ENCODE assay signal across 11 mouse cellular contexts in the genomic region with DNA sequence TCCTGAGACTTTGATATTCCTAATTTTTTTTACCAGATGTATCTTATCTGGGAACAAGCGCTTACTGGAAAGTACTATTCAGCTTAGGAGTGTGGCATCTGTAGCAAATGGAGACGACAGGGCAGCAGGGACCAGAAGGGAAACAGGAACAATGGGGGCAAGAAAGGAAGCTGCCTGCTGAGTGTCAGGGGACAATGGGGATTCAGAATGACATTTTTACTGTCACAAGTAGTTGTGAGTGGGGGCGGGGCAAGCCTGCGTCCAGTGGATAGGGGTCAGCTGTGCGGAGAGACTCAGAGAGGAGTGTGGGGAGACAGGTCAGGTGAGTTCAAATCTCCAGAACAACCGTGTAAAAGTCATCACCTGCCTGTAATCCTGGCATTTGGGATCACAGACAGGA. TPM values are rescaled to one million over a fixed set of nuclear protein-coding genes. Genes with fewer than 3 reads are reported as not detected.
A peak's percentile ranks its signal among the peaks of the same experiment; 100 is the strongest.
DNase-seq lines count a peak whose midpoint lies in the region; ATAC-seq and TF ChIP-seq lines count a peak whose summit lies in the region.
"Had no signal": no experiment of that assay in that cellular context is flagged by ENCODE, and none has a peak within 500 bp of the region (broad histone marks: within the 10 kb centered on the region; RNA-seq: fewer than 3 reads in every experiment).

No protein-coding gene starts in this region.

- peaks cover 14% of the 10 kb centered on the region for H3K4me1 ChIP-seq in heart, embryonic 10.5 days
- H3K4me1 ChIP-seq in liver, postnatal 0 days (ENCODE audit: insufficient read depth), result peaks cover 8% of the 10 kb centered on the region; the same call in 1 of the 2 replicates
- H3K4me1 ChIP-seq in limb, embryonic 11.5 days (ENCODE audit: control insufficient read depth, insufficient read depth, low read length), result peaks cover 10% of the 10 kb centered on the region

- no peak overlapping the region for H3K4me2 ChIP-seq in liver, postnatal 0 days (ENCODE audit: low read depth, low read length)
- no peak overlapping the region for H3K4me2 ChIP-seq in limb, embryonic 11.5 days (ENCODE audit: low read depth, severe bottlenecking)

- no peaks in the 10 kb centered on the region for H3K9me3 ChIP-seq in heart, embryonic 10.5 days
- no peaks in the 10 kb centered on the region for H3K9me3 ChIP-seq in liver, postnatal 0 days (ENCODE audit: low read length)
- no peaks in the 10 kb centered on the region for H3K9me3 ChIP-seq in limb, embryonic 11.5 days (ENCODE audit: control insufficient read depth, low read length)

- peak overlapping the region; percentile 64; the same call in 1 of the 2 replicates for H3K27ac ChIP-seq in heart, embryonic 10.5 days
- H3K27ac ChIP-seq in liver, postnatal 0 days (ENCODE audit: low read depth), result no peak overlapping the region
- H3K27ac ChIP-seq in limb, embryonic 11.5 days (replicated peaks; ENCODE audit: low read depth, low read length), result no peak overlapping the region

- no peak for TF ChIP-seq CTCF in liver, postnatal 0 days (IDR thresholded peaks at IDR 0.05; ENCODE audit: low read depth)

- no peak for TF ChIP-seq EP300 in liver, postnatal 0 days (IDR thresholded peaks at IDR 0.05; ENCODE audit: low read depth)

- no peaks in the 10 kb centered on the region for H3K36me3 ChIP-seq in heart, embryonic 10.5 days
- H3K36me3 ChIP-seq in liver, postnatal 0 days (replicated peaks; ENCODE audit: insufficient read depth, low read length), result no peaks in the 10 kb centered on the region
- no peaks in the 10 kb centered on the region for H3K36me3 ChIP-seq in limb, embryonic 11.5 days (ENCODE audit: control insufficient read depth, insufficient read depth, low read length)

- DNase-seq in heart, embryonic 10.5 days (ENCODE audit: low spot score), result no peak
- no peak for DNase-seq in heart, adult 9 months (ENCODE audit: low spot score in 2 of 2)
- DNase-seq in liver, result peak; percentile 23
- DNase-seq in liver, postnatal 0 days, result no peak
- DNase-seq in embryo, embryonic 10 days (ENCODE audit: low spot score), result peak; percentile 69
- peak; percentile 55 for DNase-seq in limb, embryonic 11.5 days (ENCODE audit: low spot score)
- DNase-seq in spleen, postnatal 10 days (ENCODE audit: low spot score in 2 of 2), result no peak
- DNase-seq: cerebellum, adult 11 months had no signal

- no peaks in the 10 kb centered on the region for H3K27me3 ChIP-seq in heart, embryonic 10.5 days (ENCODE audit: insufficient read depth, poor library complexity, severe bottlenecking)
- H3K27me3 ChIP-seq in liver, postnatal 0 days (ENCODE audit: insufficient read depth, low read length), result no peaks in the 10 kb centered on the region
- H3K27me3 ChIP-seq in limb, embryonic 11.5 days (ENCODE audit: control insufficient read depth, insufficient read depth, low read length), result no peaks in the 10 kb centered on the region

- H3K4me3 ChIP-seq in heart, embryonic 10.5 days, result no peak overlapping the region
- H3K4me3 ChIP-seq in liver, postnatal 0 days (ENCODE audit: low read depth, low read length), result no peak overlapping the region
- no peak overlapping the region for H3K4me3 ChIP-seq in limb, embryonic 11.5 days (ENCODE audit: low read depth, low read length)
- H3K4me3 ChIP-seq: erythroblast, embryonic 14.5 days had no signal

- H3K9ac ChIP-seq in liver, postnatal 0 days (replicated peaks), result no peak overlapping the region
- no peak overlapping the region for H3K9ac ChIP-seq in limb, embryonic 11.5 days (ENCODE audit: low read length)

- no peak for ATAC-seq in liver, postnatal 0 days
- ATAC-seq in limb, embryonic 11.5 days (ENCODE audit: insufficient number of reproducible peaks, low FRiP score, low TSS enrichment, low read depth), result no peak
- no peak for ATAC-seq in megakaryocyte-erythroid progenitor cell, adult 5-6 weeks (replicated peaks; ENCODE audit: low FRiP score, low TSS enrichment, poor library complexity, severe bottlenecking)
- ATAC-seq: activated CD4-positive, CD25-positive, alpha-beta regulatory T cell, adult 4 months had no signal

- WGBS in heart, embryonic 10.5 days, result 14% methylated on average over 6 of the region's 6 CpGs
- WGBS in liver, postnatal 0 days (ENCODE audit: insufficient replicate concordance), result 35% methylated on average over 6 of the region's 6 CpGs
- 16% methylated on average over 6 of the region's 6 CpGs for WGBS in limb, embryonic 11.5 days

RNA-seq across cellular contexts. Expression of a gene that starts 52.3 kb away (rescaled TPM):
- polyA plus RNA-seq in heart, embryonic 10.5 days (2016; fragmentation: Nextera tagmentation; extraction: Ambion mirVana), result 17.7 and 18.7 TPM in 2 replicates
- 8.8 and 9.8 TPM in 2 replicates for polyA plus RNA-seq in liver, postnatal 0 days (2015; fragmentation: Nextera tagmentation; extraction: Ambion mirVana)
- 30.5 and 36.7 TPM in 2 replicates for polyA plus RNA-seq in limb, embryonic 11.5 days (2014; fragmentation: Nextera tagmentation; extraction: Ambion mirVana)
- 51.8 and 68.9 TPM in 2 replicates for total RNA-seq in megakaryocyte-erythroid progenitor cell, adult 5-6 weeks (2014; fragmentation: Nextera tagmentation)
- total RNA-seq in megakaryocyte-erythroid progenitor cell, adult 5-6 weeks (2017), result 67.5 and 70.0 TPM in 2 replicates

Comparison
In these comparisons a context has a peak if more than half of its experiments do, and no peak if none do; other contexts are left out.
1. DNase-seq: peak in liver (single experiment), embryo, embryonic 10 days (single experiment) and limb, embryonic 11.5 days (single experiment); none in heart, embryonic 10.5 days (single experiment), heart, adult 9 months (0 of 2), liver, postnatal 0 days (single experiment) and spleen, postnatal 10 days (0 of 2).